Mouse (Mus musculus) bone marrow macrophage, adult 2 months (primary cell): Measurements from ENCODE around the gene Cadps.

Experiments used
- CTCF ChIP-seq: IDR thresholded peaks from 2 replicates; pipeline ENCODE4 v1.5.1; 2012; ENCODE audit warnings: low read depth, mild to moderate bottlenecking, low read length, moderate library complexity
- POLR2A ChIP-seq: IDR thresholded peaks from 2 replicates; pipeline ENCODE4 v1.6.1; 2012; ENCODE audit warnings: mild to moderate bottlenecking, low read depth, low read length, borderline replicate concordance

GRCm38 (mm10) chr14:12602080-12602479 is 220.8 kb downstream of the Cadps start:
- no peak for TF ChIP-seq CTCF
- TF ChIP-seq POLR2A: no peak
